Mouse (Mus musculus): ENCODE results near the gene Clec10a. TPM values are rescaled to one million over a fixed set of nuclear protein-coding genes. Genes with fewer than 3 reads are reported as not detected.

Clec10a gene
- total RNA-seq, 1 experiment from 2014 or later: 14.6 TPM

GRCm38 (mm10) chr11:70177647-70178046 is 21.6 kb downstream of the Clec10a start:
- no peak for ATAC-seq (replicated peaks in 1 of 2; ENCODE audit: insufficient read depth in 1 of 2, low FRiP score in 2 of 2, low TSS enrichment in 1 of 2, low read depth in 1 of 2, poor library complexity in 2 of 2, severe bottlenecking in 2 of 2)

DNA sequence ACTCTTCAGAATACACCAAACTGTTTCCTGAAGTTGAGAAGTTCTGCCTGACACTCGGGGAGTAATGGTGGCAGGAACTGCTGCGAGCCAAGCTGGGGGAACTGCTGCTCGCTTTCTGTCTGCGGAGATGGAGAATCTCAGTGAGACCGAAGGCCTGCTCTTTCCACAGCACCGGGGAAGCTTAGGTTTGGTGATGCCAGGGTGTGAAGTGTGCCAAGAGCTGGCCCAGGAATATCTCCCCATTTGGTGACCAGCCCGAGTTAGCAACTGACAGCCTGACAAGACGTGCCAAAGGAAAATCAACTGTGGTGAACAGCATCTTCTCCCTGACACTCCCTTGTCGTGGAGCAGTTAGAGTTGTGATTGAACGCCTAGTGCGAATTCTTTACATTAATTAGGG is 22.3 kb downstream of the Clec10a start:
- no peak for ATAC-seq (replicated peaks in 1 of 2; ENCODE audit: insufficient read depth in 1 of 2, low FRiP score in 2 of 2, low TSS enrichment in 1 of 2, low read depth in 1 of 2, poor library complexity in 2 of 2, severe bottlenecking in 2 of 2)

GRCm38 (mm10) chr11:70178756-70179155 is 22.8 kb downstream of the Clec10a start:
- ATAC-seq (replicated peaks in 1 of 2; ENCODE audit: insufficient read depth in 1 of 2, low FRiP score in 2 of 2, low TSS enrichment in 1 of 2, low read depth in 1 of 2, poor library complexity in 2 of 2, severe bottlenecking in 2 of 2): no peak

- peak in 1 of 2 experiments; percentile 46; a peak in 1 of 4 replicates for ATAC-seq (replicated peaks in 1 of 2; ENCODE audit: insufficient read depth in 1 of 2, low FRiP score in 2 of 2, low TSS enrichment in 1 of 2, low read depth in 1 of 2, poor library complexity in 2 of 2, severe bottlenecking in 2 of 2)
Observed at GRCm38 (mm10) chr11:70179401-70179800, 23.4 kb downstream of the Clec10a start.

DNA sequence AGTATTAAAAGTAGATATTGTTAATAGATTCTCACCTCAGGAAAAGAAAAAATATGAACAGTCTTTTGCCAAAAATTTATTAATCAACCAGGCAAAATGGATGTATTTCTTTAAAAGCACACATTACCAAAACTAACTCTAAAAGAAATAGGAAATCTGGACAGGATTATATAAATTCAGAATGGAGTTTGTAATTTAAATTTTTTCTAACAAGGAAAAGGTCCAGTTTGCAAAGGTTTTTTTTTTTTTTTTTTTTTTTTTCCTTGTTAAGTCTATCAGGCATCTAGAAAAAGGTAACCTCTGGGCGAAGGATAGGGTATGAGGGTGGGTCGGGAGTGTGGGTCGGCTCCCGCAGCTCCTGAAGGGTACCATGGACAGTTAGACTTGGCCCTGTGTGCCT is 24.5 kb downstream of the Clec10a start:
- ATAC-seq (replicated peaks in 1 of 2; ENCODE audit: insufficient read depth in 1 of 2, low FRiP score in 2 of 2, low TSS enrichment in 1 of 2, low read depth in 1 of 2, poor library complexity in 2 of 2, severe bottlenecking in 2 of 2): no peak

- ATAC-seq (replicated peaks in 1 of 2; ENCODE audit: insufficient read depth in 1 of 2, low FRiP score in 2 of 2, low TSS enrichment in 1 of 2, low read depth in 1 of 2, poor library complexity in 2 of 2, severe bottlenecking in 2 of 2): peak; percentile 17 to 22; a peak in 2 of 4 replicates
Observed at GRCm38 (mm10) chr11:70185120-70185519, 29.1 kb downstream of the Clec10a start.

GRCm38 (mm10) chr11:70189319-70190134 is 33.5 kb downstream of the Clec10a start:
- ATAC-seq (replicated peaks in 1 of 2; ENCODE audit: insufficient read depth in 1 of 2, low FRiP score in 2 of 2, low TSS enrichment in 1 of 2, low read depth in 1 of 2, poor library complexity in 2 of 2, severe bottlenecking in 2 of 2): no peak

GRCm38 (mm10) chr11:70191188-70191587 is 35.2 kb downstream of the Clec10a start:
- no peak for ATAC-seq (replicated peaks in 1 of 2; ENCODE audit: insufficient read depth in 1 of 2, low FRiP score in 2 of 2, low TSS enrichment in 1 of 2, low read depth in 1 of 2, poor library complexity in 2 of 2, severe bottlenecking in 2 of 2)

DNA sequence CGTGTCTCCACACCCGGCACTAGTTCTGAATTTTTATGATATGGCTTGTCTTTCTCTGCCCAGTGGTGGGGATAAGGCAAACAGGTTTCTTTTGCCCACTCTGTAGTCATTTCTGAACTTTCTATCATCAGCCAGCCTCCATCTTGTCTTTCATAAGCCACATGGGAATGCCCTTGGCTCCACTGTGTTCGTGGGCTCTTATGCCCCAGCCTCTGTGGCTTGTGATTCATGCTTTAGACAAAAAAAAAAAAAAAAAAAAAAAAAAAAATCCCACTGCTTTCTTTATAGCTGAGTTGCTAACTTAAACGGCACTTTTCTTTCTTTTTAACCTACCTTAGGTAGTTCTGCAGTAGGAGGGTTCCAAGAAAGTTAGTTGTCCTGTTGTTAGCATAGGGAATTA is 36.2 kb downstream of the Clec10a start:
- no peak for ATAC-seq (replicated peaks in 1 of 2; ENCODE audit: insufficient read depth in 1 of 2, low FRiP score in 2 of 2, low TSS enrichment in 1 of 2, low read depth in 1 of 2, poor library complexity in 2 of 2, severe bottlenecking in 2 of 2)

DNA sequence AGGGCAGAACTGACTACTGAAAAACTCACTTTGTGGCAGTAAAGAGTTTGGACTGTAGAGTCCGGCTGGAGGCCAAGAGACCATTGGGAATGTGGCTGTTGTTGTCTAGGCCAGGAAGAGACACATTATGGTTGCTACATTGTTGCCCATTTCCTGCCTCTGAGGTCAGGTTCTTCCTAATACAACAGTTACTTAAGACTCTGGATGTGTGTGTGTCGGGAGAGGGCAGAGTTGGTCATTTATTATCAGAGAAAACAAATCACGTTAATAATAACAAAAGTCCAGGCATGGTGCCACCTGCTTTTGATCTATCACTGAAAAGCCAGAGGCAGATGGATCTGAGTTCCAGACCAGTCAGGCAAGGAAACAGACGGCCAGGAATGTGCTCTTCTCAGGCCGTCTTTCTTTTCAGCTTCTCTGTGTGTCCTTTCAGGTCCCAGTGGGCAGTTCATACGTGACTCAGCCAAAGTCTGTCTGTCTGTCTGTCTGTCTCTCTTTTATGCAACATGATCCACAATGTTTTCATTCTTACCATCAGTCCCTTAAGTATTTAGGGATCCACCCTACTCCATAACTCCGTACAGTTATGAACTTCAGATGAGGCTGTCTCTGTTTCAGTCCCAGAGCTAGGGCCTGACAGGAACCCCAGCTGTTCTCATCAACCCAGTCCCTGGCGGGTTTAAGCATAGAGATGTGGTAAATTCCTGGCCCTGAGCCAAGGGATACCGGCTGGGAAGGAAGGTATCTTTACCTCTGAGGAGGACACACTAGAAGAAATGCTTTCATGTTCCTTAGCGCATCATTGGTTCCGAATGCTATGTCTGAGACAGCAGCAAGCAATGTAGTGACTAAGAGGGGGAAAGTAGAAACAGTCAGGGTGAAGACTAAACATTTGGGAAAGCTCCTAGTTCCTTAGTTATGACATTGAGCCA is 37.6 kb downstream of the Clec10a start:
- no peak for ATAC-seq (replicated peaks in 1 of 2; ENCODE audit: insufficient read depth in 1 of 2, low FRiP score in 2 of 2, low TSS enrichment in 1 of 2, low read depth in 1 of 2, poor library complexity in 2 of 2, severe bottlenecking in 2 of 2)

- no peak for ATAC-seq (replicated peaks in 1 of 2; ENCODE audit: insufficient read depth in 1 of 2, low FRiP score in 2 of 2, low TSS enrichment in 1 of 2, low read depth in 1 of 2, poor library complexity in 2 of 2, severe bottlenecking in 2 of 2)
Observed at GRCm38 (mm10) chr11:70198332-70198731, 42.3 kb downstream of the Clec10a start.

DNA sequence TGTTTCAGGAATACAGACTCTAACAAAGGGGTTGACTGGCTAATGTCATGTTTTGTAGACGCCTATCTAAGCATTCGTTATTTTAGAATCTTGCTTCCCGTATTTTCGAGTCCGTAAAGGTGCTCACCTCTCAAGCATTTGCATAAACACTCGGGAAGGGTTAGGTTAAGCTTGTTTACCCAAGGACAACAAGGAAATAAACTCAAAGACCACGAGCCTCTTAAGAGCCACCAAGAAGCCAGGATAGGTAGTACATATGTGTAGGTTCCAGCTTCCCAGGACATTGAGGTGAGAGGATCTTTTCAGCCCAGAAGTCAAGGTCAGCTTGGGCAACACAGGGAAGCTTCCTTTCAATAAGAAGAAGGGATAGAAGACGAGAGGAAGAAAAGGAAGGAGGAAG is 43.1 kb downstream of the Clec10a start:
- ATAC-seq (replicated peaks in 1 of 2; ENCODE audit: insufficient read depth in 1 of 2, low FRiP score in 2 of 2, low TSS enrichment in 1 of 2, low read depth in 1 of 2, poor library complexity in 2 of 2, severe bottlenecking in 2 of 2): no peak

DNA sequence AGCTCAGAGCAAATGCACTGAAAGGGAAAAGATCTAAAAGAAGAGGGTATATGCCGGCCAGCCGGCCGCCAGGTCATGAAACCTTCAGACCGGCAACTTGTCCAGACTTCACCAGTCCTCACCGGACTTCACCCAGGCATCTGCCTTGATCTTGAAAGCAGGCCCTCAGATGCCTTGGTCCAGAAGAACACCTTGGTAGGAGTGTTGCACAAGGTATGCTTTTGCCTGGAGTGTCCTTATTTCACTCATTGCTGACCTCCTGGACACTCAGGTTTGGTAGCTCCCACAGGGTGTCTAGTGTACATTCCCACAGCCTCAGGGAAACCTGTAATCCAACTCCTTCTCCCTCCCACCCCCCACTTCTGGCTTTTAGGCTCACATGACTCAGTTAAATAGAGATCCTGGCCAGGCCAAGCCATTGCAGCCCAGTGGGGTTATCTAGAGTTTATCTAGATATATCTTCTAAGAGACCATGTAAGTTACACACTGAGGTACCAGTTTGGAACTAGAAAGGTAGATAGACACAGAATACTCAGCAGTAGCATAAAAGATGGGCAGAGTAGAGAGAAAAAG is 44.1 kb downstream of the Clec10a start:
- ATAC-seq (replicated peaks in 1 of 2; ENCODE audit: insufficient read depth in 1 of 2, low FRiP score in 2 of 2, low TSS enrichment in 1 of 2, low read depth in 1 of 2, poor library complexity in 2 of 2, severe bottlenecking in 2 of 2): no peak

DNA sequence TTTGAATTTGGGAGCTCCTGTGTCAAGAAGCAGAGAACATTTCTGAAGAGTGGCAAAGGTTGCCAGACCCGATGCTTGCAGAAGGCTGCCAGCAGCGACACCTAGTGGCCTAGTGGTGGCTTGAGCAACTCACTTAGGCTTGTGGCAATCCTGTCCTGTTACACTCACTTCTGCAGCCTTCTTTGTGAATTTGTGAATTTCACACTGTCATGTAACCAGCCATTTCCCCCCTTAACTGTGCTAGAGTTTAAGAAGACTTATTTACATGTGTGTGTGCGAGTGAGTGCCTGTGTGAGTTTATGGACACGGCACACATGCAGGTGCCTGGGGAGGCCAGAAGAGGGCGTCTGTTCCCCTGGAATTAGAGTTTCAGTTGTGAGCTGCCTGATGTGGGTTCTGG is 45.7 kb downstream of the Clec10a start:
- peak; percentile 84; a peak in 3 of 4 replicates for ATAC-seq (replicated peaks in 1 of 2; ENCODE audit: insufficient read depth in 1 of 2, low FRiP score in 2 of 2, low TSS enrichment in 1 of 2, low read depth in 1 of 2, poor library complexity in 2 of 2, severe bottlenecking in 2 of 2)

DNA sequence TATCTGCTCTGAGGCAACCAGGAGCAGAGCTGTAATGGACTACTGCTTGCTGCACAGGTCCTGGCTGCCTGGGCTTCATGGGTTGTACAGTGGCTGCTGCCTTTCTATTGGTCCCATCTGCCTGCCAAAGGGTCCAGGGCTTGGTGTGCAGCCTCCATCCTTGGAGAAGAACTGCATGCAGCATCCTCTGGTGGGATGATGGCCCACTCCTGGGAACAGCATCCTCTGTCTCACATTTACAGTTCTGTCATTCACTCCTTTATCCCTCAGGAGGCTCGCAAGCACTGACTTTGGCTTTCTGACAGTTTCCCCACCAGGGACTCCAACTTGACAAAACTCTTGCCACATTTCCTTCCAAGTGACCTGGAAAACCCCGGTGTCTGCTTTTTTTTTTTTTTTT is 50.8 kb downstream of the Clec10a start:
- no peak for ATAC-seq (replicated peaks in 1 of 2; ENCODE audit: insufficient read depth in 1 of 2, low FRiP score in 2 of 2, low TSS enrichment in 1 of 2, low read depth in 1 of 2, poor library complexity in 2 of 2, severe bottlenecking in 2 of 2)

DNA sequence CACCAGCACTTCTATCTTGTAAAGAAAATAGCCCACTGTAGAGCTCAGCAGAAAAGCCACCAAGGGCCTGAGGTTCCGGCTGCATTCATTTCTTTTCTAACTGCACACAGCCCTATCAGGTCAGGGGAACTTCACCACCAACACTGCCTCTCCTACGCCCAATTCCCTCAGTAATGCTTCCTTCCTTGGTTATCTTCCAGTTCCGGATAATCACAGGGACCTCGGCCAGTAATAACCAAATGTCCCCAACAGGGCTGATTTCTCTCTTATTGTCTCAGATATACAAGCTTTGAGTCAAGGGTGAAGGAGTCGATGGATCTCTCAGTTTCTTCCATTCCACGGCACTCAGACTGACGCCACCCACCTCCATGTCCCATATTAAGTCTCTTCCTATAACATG is 51.3 kb downstream of the Clec10a start:
- ATAC-seq (replicated peaks in 1 of 2; ENCODE audit: insufficient read depth in 1 of 2, low FRiP score in 2 of 2, low TSS enrichment in 1 of 2, low read depth in 1 of 2, poor library complexity in 2 of 2, severe bottlenecking in 2 of 2): no peak

- ATAC-seq (replicated peaks in 1 of 2; ENCODE audit: insufficient read depth in 1 of 2, low FRiP score in 2 of 2, low TSS enrichment in 1 of 2, low read depth in 1 of 2, poor library complexity in 2 of 2, severe bottlenecking in 2 of 2): no peak
Observed at GRCm38 (mm10) chr11:70208778-70209388, 52.9 kb downstream of the Clec10a start.

Data from hematopoietic stem cell, adult 5-6 weeks (primary cell).